Mouse (Mus musculus): ENCODE results near the gene Lhx3.

The Lhx3 gene

GRCm38 (mm10) chr2:26201926-26202848, 5.9 kb downstream of the Lhx3 start:
- no peak for DNase-seq (ENCODE audit: low spot score)

- DNase-seq (ENCODE audit: low spot score): no peak
Measured at GRCm38 (mm10) chr2:26198488-26198887, 9.6 kb downstream of the Lhx3 start.

GRCm38 (mm10) chr2:26194552-26195339, 13.3 kb downstream of the Lhx3 start:
- DNase-seq (ENCODE audit: low spot score): no peak

DNA sequence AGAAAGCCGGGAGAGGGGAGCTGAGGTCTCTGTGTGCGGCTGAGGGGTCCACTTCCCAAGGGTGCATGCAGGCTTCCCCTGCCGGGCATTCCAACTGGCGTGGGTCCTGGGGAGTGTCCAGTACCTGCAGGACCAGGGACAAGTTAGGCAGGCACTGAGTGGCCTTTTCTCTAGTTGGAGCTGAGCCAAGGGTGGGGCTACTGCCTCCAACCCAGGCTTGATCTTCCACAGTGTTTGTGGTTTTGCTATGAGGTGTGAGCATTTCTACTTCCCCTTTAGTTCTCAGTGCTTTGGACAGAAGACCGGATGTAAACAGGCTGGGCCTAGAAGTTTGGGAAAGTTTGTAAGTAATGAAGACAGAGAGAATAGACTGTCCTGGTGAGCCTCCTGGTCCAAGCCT, 19.6 kb downstream of the Lhx3 start:
- no peak for DNase-seq (ENCODE audit: low spot score)

- no peak for DNase-seq (ENCODE audit: low spot score)
Measured at GRCm38 (mm10) chr2:26184352-26184751, 23.7 kb downstream of the Lhx3 start.

DNA sequence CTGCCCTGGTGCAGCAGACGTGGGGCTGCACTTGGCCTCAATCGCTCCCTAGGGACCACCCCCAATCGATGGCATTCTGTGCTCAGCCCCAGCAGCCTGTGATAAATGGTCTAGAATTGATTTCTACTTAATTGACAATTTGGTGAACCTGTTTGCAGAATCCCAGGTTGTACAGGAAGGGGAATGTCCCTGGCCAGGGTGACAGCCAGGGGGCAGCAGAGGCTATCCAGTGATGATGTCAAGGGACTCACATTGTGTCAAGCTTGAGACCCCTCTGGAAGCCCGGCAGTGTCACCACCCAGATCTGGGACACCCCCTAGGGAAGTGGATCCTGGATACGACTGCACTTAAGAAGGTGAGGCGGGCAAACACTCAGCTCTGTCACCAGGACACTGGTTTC, 25.4 kb downstream of the Lhx3 start:
- no peak for DNase-seq (ENCODE audit: low spot score)

DNA sequence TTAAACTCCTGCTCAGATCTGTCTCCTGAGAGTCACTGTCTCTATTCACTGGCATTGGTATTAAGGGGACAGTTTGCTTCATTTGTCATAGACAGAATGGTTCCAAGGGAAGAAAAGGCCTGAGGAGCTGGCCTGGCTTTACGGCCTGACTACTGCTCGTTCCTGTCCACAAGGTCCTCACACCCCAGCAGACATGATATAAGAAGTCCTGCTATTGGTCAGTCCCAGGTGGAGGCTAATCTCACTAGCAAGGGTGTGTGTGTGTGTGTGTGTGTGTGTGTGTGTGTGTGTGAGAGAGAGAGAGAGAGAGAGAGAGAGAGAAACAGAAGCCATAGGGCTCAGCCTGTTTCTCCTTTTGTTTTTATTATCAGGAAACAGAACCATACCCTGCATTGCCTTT, 30.9 kb downstream of the Lhx3 start:
- no peak for DNase-seq (ENCODE audit: low spot score)

DNA sequence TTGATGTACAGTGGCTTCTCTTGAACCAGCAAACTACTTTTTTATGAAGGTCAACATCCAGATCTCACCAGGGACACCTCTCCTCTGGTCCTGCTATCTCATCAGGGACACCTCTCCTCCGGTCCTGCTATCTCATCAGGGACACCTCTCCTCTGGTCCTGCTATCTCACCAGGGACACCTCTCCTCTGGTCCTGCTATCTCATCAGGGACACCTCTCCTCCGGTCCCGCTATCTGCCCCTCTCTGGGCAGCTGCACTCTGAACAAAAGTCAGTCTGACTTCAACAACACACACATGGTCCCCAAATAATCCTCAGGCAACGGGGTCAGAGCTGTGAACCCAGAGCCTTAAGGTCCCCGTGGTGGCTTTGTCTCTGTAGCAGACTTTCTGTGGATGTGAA, 31.4 kb downstream of the Lhx3 start:
- no peak for DNase-seq (ENCODE audit: low spot score)

- DNase-seq (ENCODE audit: low spot score): no peak
Measured at GRCm38 (mm10) chr2:26175191-26175590, 32.9 kb downstream of the Lhx3 start.

GRCm38 (mm10) chr2:26172166-26172565, 35.9 kb downstream of the Lhx3 start:
- DNase-seq (ENCODE audit: low spot score): no peak

DNA sequence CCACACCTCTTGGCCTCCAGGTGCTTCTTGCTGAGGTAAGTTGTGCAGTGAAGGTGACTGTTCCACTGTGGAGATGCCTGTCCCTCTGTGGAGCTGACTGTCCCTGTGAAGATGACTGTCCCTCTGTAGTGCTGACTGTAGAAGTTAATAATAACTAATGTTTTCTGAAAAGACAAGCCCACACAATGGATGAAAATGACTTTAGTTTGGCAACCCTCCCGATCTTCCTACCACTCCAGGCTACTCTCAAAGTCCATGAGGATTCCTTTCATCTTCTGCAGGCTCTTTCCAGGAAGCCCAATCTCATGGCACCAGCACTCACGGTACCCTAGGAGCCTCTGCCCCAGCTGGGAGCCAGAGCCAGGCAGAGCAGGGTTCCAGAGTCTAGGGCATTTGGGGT, 37.7 kb downstream of the Lhx3 start:
- no peak for DNase-seq (ENCODE audit: low spot score)

DNA sequence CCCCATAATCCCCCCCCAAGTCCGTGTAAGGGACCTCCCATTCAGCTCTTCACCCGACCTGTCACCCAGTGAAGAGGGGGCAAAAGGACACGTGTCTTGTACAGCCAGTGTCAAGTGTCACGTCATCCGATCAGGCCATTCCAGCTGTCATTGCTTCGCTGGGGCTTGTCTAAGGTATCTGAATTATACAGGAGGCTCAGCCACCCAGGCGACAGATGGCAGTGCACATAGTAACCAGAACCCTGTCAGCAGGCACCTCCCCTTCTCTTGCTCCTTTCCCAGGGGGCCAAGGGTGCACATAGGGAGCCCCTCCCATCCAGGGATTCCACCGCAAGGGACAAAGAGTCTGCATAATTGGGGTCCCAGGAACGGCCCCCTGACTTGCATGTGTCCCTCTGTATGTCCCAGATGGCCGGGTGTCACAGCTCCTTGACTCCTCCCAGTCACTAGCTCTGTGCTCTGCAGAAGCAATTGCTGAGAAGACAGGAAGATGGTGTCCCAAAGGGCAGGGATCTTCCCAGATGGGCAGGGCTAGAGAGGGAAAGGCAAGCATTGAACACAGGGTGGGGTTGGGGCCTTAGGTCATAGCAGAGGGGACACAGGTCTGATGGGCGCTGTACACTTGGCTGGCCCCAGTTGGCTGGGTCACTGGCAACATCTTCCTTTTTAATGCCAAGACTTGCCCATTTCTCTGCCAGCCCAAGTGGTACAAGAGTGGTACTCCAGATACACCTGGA, 39.1 kb downstream of the Lhx3 start:
- no peak for DNase-seq (ENCODE audit: low spot score)

DNA sequence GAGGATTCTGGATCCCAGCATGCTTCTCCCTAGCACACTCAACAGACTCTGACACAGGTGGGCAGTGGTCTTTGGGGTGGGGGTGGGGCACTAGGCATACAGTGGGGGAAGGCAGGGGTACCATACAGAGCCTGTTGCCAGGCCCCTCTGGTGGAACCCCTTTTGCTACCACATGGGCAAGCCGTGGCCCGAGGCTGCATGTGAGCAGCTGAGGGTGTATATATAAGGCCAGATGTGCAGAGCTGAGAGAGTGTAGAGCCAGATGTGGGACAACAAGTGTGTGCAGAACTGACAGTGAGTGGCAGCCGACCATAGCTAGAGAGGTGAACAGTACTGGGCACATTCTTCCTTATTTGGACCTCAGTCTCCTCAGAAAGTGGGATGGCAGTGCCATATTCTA, 41.2 kb downstream of the Lhx3 start:
- DNase-seq (ENCODE audit: low spot score): no peak

GRCm38 (mm10) chr2:26158064-26158463, 50.0 kb downstream of the Lhx3 start:
- no peak for DNase-seq (ENCODE audit: low spot score)

DNA sequence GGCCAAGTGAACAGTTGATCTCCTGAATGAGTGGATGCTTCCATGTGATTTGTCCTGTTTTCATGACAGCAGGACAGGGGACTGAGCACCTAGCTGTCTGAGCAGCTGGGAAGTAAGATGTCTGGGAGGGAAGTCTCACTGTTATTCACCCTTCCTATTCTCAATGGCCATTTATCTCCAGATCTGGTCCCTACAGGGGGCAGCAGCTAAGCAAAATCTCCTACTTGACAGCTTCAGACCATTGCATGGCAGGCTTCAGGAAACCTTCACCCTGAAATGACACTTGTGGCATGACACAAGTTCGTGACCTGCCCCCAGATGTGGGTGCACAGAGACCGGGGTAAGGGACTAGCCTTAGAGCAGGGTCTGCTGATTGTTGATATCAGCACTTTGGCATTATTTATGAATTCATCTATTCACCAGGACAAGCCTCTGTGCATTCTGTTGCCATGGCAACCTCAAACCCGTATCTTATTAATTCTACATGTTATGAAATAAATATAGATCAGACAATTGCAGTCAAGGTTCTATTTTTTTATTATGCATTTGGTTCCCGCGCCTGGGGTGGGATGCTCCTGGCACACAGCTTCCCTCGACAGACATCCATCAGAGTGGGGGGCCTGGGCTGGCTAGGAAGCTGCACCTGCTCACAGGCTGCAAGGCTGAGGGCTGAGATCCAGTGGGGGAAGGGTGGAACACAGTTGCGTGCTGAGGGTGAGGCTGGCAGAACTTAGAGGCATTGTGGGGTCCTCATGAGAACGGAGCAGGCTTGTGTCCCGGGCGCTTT, 51.7 kb downstream of the Lhx3 start:
- no peak for DNase-seq (ENCODE audit: low spot score)

GRCm38 (mm10) chr2:26155737-26156136, 52.4 kb downstream of the Lhx3 start:
- no peak for DNase-seq (ENCODE audit: low spot score)

DNA sequence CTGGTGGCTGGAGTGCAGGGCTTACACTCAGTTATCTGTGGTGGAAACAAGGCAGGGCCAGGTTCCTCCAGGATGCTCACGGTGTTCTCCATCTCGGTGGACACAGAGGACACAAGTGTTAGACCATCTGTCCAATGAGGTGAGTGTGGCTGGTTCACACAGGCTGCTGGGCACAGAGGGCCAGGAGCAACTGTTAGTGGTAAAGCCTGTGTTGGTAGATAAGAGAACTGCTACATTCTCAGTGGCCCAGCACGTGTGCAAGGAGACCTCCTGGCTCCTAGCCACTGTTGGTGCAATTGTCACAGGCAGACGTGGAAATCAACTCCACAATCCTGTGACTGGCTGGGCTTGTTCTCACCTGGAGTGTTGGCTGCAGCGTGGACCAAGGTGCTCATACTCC, 53.5 kb downstream of the Lhx3 start:
- no peak for DNase-seq (ENCODE audit: low spot score)

GRCm38 (mm10) chr2:26153909-26154340, 54.2 kb downstream of the Lhx3 start:
- no peak for DNase-seq (ENCODE audit: low spot score)

- DNase-seq (ENCODE audit: low spot score): no peak
Measured at GRCm38 (mm10) chr2:26153295-26153694, 54.8 kb downstream of the Lhx3 start.

All from testis, postnatal 14 days (tissue).